Mouse (Mus musculus) liver, embryonic 16.5 days (tissue): ENCODE results near the gene Syt7. TPM values are rescaled to one million over a fixed set of nuclear protein-coding genes. Genes with fewer than 3 reads are reported as not detected.

Experiments used
- ATAC-seq: fragments of 200-750 bp; cut with Nextera tagmentation; 2 replicates; pipeline ENCODE4 v1.8.0; 2017; ENCODE audit warnings: low read depth, mild to moderate bottlenecking, moderate number of reproducible peaks, moderate library complexity
- H3K27ac ChIP-seq: fragments of 300-500 bp; sonication (generic); 2 replicates; pipeline ENCODE4 v1.5.1; 2014; ENCODE audit warnings: mild to moderate bottlenecking, low read length
- H3K27me3 ChIP-seq: fragments of 300-500 bp; sonication (generic); 2 replicates; pipeline ENCODE4 v1.6.1; 2014; ENCODE audit warnings: low read depth, low read length, mixed read lengths; ENCODE audit not compliant: control insufficient read depth, insufficient read depth
- H3K36me3 ChIP-seq: fragments of 300-500 bp; sonication (generic); 2 replicates; pipeline ENCODE4 v1.6.1; 2014; ENCODE audit warnings: mild to moderate bottlenecking; ENCODE audit not compliant: control insufficient read depth, insufficient read depth
- H3K4me1 ChIP-seq: fragments of 300-500 bp; sonication (generic); 2 replicates; pipeline ENCODE4 v1.6.1; 2014; ENCODE audit warnings: low read depth, low read length, mixed read lengths; ENCODE audit not compliant: control insufficient read depth
- H3K4me2 ChIP-seq: fragments of 300-500 bp; sonication (generic); 2 replicates; pipeline ENCODE4 v1.6.1; 2014; ENCODE audit warnings: low read depth, low read length, mixed read lengths
- H3K4me3 ChIP-seq: fragments of 300-500 bp; sonication (generic); 2 replicates; pipeline ENCODE4 v1.5.1; 2014; ENCODE audit warnings: low read depth, mild to moderate bottlenecking, low read length
- H3K9ac ChIP-seq: fragments of 300-500 bp; sonication (generic); 2 replicates; pipeline ENCODE4 v1.6.1; 2014; ENCODE audit warnings: low read depth, low read length
- H3K9me3 ChIP-seq: fragments of 300-500 bp; sonication (generic); replicated peaks from 2 replicates; pipeline ENCODE4 v1.6.1; 2016; ENCODE audit warnings: low read length; ENCODE audit not compliant: control insufficient read depth
- WGBS: fragments of 180-500 bp; shearing (Covaris S2); extraction: QIAGEN DNeasy Blood & Tissue Kit; methylation state at CpG from one replicate; pipeline ENCODE4 v1.1.7; 2014; ENCODE audit not compliant: insufficient replicate concordance; 5-methylcytosine and 5-hydroxymethylcytosine counted together
- polyA plus RNA-seq: library from polyadenylated mRNA; unstranded; fragments of >200 nt; fragmentation: Nextera tagmentation; extraction: Ambion mirVana; gene quantifications from 2 replicates; pipeline ENCODE4 v1.2.1, GENCODE M21; 2015

The Syt7 gene
- polyA plus RNA-seq, 1 experiment from 2014 or later, result 0.39 TPM

DNA sequence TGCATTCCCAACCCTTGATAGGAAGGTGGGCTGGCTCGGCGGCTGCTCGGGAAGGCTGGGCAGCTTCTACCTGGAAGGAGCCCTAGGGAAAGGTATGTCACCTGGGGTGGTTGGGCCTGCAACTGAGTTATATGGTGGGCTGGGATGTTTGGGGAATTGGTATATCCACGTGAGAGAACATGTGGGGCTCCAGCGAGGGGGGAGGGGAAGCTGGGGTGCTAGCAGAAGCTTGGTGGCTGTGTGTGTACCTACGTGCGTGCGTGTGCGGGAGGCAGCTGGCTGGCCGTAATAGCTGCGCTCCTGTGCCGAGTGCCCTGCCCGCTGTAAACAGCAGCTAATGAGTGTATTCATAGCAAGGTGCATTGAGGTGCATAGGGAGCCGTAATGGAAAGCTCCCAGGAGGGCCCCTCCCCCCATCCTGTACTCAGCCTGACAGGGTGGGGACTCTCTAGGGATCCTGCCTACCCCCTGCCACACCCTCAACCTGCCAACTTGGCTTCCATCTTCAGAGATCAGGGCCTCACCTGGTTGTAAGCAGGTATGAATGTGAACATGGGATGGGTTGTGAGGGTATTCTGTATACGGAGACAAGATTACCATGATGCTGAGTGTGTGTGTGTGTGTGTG, 5.1 kb downstream of the Syt7 start:
- ATAC-seq, result no peak
- no peaks in the 10 kb centered on the region for H3K36me3 ChIP-seq
- H3K9ac ChIP-seq, result no peak overlapping the region
- H3K4me2 ChIP-seq, result no peak overlapping the region
- H3K4me1 ChIP-seq, result no peaks in the 10 kb centered on the region
- H3K9me3 ChIP-seq, result no peaks in the 10 kb centered on the region
- WGBS, result 72% methylated on average over 15 of the region's 15 CpGs
- H3K27me3 ChIP-seq, result peaks cover 26% of the 10 kb centered on the region
- no peak overlapping the region for H3K4me3 ChIP-seq
- H3K27ac ChIP-seq, result no peak overlapping the region

DNA sequence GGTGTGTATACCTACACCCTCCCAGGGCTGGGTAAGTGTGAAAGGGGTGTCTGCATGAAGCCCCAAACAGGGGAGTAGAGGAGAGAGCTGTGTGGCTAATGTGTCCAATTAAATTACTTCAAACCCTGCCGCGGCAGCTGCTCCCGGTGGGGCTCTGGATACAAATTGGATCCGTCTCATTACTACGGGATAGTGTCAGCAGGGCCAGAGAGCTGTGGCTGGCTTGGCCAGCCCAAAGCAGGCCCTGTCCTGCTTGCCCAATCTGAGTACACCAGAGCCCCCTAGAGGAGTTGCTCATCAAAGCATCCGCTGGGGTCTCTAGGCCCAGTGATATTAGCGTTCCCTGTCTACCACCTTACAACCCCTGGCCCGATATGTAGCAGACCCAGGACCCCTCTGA, 6.3 kb downstream of the Syt7 start:
- H3K4me1 ChIP-seq, result no peaks in the 10 kb centered on the region
- H3K27ac ChIP-seq, result no peak overlapping the region
- no peak for ATAC-seq
- peaks cover 14% of the 10 kb centered on the region for H3K27me3 ChIP-seq
- no peaks in the 10 kb centered on the region for H3K9me3 ChIP-seq
- H3K36me3 ChIP-seq, result no peaks in the 10 kb centered on the region
- WGBS, result 29% methylated on average over 8 of the region's 8 CpGs
- H3K4me3 ChIP-seq, result no peak overlapping the region
- H3K9ac ChIP-seq, result no peak overlapping the region
- H3K4me2 ChIP-seq, result no peak overlapping the region

DNA sequence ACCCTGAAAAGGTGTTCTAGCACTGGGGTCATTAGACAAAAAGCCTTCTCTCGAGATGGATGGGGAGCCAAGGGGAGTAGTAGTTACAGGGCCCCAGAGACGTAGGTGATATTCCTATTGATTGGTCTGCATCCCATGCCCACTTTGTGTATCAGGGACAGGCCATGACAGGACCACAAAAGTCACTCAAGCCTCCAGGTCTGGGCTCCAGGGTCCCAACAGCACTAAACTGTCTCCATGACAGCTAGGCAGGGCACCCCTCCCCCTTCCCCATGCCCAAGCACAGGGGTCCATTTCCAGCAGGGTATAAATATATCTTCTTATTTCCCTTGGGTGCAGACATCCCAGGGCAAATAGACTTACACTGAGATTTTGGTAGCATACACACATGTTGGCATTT, 8.1 kb downstream of the Syt7 start:
- H3K4me3 ChIP-seq, result no peak overlapping the region
- no peaks in the 10 kb centered on the region for H3K27me3 ChIP-seq
- no peaks in the 10 kb centered on the region for H3K9me3 ChIP-seq
- H3K9ac ChIP-seq, result no peak overlapping the region
- 42% methylated on average over 2 of the region's 2 CpGs for WGBS
- H3K36me3 ChIP-seq, result no peaks in the 10 kb centered on the region
- no peaks in the 10 kb centered on the region for H3K4me1 ChIP-seq
- no peak overlapping the region for H3K4me2 ChIP-seq
- no peak overlapping the region for H3K27ac ChIP-seq
- no peak for ATAC-seq

DNA sequence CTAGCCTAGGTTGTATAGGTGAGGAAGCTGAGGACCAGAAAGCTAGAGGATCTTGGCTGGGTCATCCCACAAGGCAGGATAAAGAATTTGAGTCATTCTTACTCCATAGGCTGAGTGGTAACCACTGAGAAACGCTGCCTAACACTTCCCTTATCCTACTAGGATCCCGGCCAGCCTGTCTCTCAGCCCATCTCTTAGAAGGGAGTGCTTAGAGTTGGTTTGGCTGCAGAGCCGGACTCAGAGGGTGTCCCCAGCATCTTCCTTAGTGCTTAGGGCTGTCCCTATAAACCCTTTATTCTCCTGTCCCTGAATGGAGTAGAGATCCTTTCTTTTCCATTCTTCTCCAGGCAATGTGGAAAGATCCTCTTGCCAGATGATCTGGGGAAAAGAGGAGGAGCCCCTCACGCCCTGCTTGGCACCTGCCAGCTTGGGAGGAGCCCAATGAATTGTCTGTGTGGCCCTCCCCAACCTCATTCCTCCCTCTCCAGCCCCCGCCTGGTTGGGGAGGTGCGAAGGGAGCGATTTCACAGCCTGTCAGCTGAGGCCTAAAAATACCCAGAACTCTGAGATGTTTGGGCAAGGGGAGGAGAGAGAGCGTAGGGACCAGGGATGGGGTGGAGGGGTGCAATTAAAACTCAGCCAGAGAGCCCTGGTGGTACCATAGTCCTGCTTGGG, 8.7 kb downstream of the Syt7 start:
- Histone ChIP-seq H3K4me1 (no peaks in the 10 kb centered on the region), H3K27ac (no peak overlapping the region), H3K36me3 (no peaks in the 10 kb centered on the region), H3K4me2 (no peak overlapping the region), H3K27me3 (no peaks in the 10 kb centered on the region), H3K9me3 (no peaks in the 10 kb centered on the region), H3K4me3 (no peak overlapping the region), H3K9ac (no peak overlapping the region)
- 36% methylated on average over 8 of the region's 8 CpGs for WGBS
- no peak for ATAC-seq

DNA sequence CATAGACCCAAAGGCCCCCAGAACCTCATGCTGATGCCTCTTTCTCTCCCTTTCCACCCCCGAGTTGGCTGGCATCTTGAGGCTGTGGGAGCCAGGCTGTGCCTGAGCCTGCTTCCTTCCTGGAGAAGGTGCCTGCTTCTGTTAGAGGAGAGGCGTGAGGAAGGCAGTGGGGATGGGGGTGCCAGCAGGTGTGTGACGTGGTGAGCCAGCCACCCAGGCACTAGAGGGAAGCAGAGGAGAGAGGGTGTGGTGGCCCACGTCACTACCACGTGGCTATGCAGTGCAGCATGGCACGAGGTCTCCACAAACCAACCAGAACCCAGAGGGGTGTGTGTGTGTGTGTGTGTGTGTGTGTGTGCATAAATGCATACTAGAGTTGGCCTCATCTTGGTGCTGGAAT, 9.4 kb downstream of the Syt7 start:
- Histone ChIP-seq H3K4me3 (no peak overlapping the region), H3K27ac (no peak overlapping the region), H3K27me3 (no peaks in the 10 kb centered on the region), H3K9ac (no peak overlapping the region), H3K36me3 (no peaks in the 10 kb centered on the region), H3K9me3 (no peaks in the 10 kb centered on the region), H3K4me2 (no peak overlapping the region), H3K4me1 (no peaks in the 10 kb centered on the region)
- 38% methylated on average over 6 of the region's 6 CpGs for WGBS
- ATAC-seq, result no peak

DNA sequence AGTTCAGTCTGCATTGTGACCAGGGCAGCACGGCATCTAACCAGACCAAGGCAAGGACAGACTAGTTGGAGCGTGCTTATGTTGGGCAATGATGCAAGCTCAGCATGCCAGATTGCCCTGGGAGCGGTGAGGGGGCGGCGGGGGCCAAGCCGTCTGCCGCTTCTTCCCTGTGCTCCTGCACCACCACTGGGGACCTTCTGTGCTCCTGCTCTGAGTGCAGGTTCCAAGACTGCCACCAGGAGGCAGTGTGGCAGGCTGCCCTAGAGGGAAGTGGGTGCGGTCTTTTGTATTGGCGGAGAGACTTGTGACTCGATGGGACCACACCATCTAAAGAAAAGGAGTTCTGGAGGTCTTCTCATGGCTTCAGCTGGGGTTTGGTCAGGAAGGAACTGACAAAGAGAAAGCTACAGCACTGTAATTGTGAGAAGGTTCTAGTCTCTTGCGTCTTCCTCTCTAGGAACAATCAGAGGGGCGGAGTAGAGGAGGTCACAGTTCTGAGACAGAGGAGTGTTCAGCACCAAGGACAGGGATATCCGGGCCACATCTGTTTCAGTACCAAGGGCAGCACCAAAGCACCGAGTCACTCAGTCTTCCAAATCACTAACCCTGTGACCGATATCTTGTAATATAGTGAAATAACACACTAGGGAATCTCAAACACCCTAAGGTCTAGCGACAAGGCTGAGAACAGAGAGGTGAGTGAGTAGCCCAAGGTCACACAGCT, 14.0 kb downstream of the Syt7 start:
- Histone ChIP-seq H3K9ac (no peak overlapping the region), H3K4me1 (no peaks in the 10 kb centered on the region), H3K36me3 (no peaks in the 10 kb centered on the region), H3K27me3 (no peaks in the 10 kb centered on the region), H3K27ac (no peak overlapping the region), H3K4me2 (no peak overlapping the region), H3K9me3 (no peaks in the 10 kb centered on the region), H3K4me3 (no peak overlapping the region)
- WGBS, result 23% methylated on average over 16 of the region's 16 CpGs
- ATAC-seq, result no peak

DNA sequence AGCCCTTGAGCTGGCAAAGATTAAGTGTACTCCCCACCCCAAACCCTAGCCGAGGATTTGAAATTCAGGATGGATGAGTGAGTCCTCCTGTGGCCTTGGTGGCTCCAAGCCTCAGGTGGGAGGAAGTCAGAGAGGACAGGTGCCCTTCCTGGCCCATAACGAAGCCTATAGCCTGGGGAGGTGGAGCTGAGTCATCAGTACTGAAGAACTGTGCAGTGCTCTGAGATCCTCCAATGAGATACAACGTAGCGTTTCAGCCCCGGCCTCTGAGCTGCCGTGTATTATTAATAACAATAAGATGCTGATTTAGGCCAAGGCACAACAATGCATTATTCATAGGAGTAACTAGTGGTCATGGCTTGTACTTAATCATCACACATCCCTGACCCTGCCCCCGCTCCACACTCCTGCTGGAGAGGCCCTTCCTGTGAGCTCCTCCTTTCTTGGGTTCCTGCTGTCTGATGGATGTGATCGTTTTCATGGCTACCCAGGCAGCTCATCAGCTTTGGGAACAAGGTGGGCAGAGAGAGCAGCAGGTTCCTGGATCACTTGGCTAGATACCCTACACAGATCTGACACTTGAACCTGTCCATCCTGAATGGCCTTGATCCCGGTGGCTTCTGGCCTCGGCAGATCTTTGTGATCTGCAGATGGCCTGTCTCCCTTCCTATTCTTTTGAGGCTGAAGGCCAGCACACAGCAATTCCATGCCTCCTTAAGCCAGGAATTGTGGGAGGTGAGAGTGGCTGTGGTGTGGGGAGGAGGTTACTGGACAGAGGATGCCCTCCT, 14.9 kb downstream of the Syt7 start:
- H3K9ac ChIP-seq, result no peak overlapping the region
- no peak overlapping the region for H3K27ac ChIP-seq
- no peaks in the 10 kb centered on the region for H3K27me3 ChIP-seq
- no peak overlapping the region for H3K4me2 ChIP-seq
- H3K4me3 ChIP-seq, result no peak overlapping the region
- no peaks in the 10 kb centered on the region for H3K36me3 ChIP-seq
- no peaks in the 10 kb centered on the region for H3K9me3 ChIP-seq
- 59% methylated on average over 10 of the region's 10 CpGs for WGBS
- H3K4me1 ChIP-seq, result no peaks in the 10 kb centered on the region
- ATAC-seq, result no peak

DNA sequence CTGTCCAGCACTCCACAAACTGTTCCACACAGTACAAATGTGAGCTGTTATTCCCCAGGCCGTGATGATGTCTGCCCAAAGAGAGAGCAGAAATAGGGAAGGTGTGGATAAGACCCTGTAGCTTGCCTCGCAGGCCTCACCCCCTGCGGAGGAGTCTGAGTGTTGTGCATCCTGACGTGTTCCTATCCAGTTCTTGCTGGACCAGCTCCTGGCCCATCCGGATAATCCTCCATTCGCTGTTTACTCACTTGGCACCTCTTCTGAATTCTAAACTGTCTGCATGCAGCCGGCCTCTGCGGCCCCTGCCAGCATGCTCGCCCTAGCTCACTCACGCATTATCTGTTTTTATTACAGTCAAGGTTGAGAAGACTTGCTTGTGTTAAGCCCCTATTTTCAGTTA, 15.5 kb downstream of the Syt7 start:
- Histone ChIP-seq H3K27me3 (no peaks in the 10 kb centered on the region), H3K9ac (no peak overlapping the region), H3K4me1 (no peaks in the 10 kb centered on the region), H3K36me3 (no peaks in the 10 kb centered on the region), H3K4me2 (no peak overlapping the region), H3K27ac (no peak overlapping the region), H3K9me3 (no peaks in the 10 kb centered on the region), H3K4me3 (no peak overlapping the region)
- WGBS, result 53% methylated on average over 10 of the region's 10 CpGs
- ATAC-seq, result no peak
